Mouse (Mus musculus) CH12.LX (cell line): ENCODE results near the gene Npas1. TPM values are rescaled to one million over a fixed set of nuclear protein-coding genes. Genes with fewer than 3 reads are reported as not detected.

Source experiments
- DNase-seq: peaks from one replicate; pipeline ENCODE4 v3.0.0-alpha.2; 2013; ENCODE audit errors: extremely low read depth
- H3K27ac ChIP-seq: 2 replicates; pipeline ENCODE4 v1.5.1; 2012; ENCODE audit warnings: low read depth, mild to moderate bottlenecking, control low read depth, moderate library complexity; ENCODE audit not compliant: insufficient read depth
- H3K27me3 ChIP-seq: replicated peaks from 2 replicates; pipeline ENCODE3; 2012; ENCODE audit warnings: inconsistent platforms
- H3K36me3 ChIP-seq, 2 experiments: replicated peaks in 1 of 2; 2 replicates each; pipeline versions ENCODE3 to v1.6.1; 2012; ENCODE audit warnings: inconsistent platforms in 1 of 2, low read length in 1 of 2, mild to moderate bottlenecking in 1 of 2, mixed read lengths in 1 of 2, moderate library complexity in 1 of 2; ENCODE audit not compliant: control insufficient read depth in 1 of 2, insufficient read depth in 1 of 2
- H3K4me1 ChIP-seq, 2 experiments: 2 replicates each; pipeline ENCODE4 v1.6.1; 2012; ENCODE audit warnings: inconsistent platforms in 1 of 2, moderate library complexity in 1 of 2; ENCODE audit not compliant: insufficient read depth in 2 of 2, control insufficient read depth in 1 of 2
- H3K4me2 ChIP-seq: 2 replicates; pipeline ENCODE4 v1.6.1; 2012; ENCODE audit warnings: low read depth, mild to moderate bottlenecking, control low read depth; ENCODE audit not compliant: poor library complexity, insufficient read depth, severe bottlenecking
- H3K4me3 ChIP-seq, 3 experiments: fragments of 150-350 bp in 1 of 3; sonication (generic) in 1 of 3; replicated peaks in 1 of 3; 2 replicates each; pipeline versions ENCODE3 to v1.5.1; 2011 to 2012; ENCODE audit warnings: low read depth in 2 of 3, low read length in 2 of 3, mild to moderate bottlenecking in 2 of 3, moderate library complexity in 2 of 3, control low read depth in 1 of 3, improper control_type of control experiment in 1 of 3, inconsistent platforms in 1 of 3, mixed read lengths in 1 of 3; ENCODE audit not compliant: poor library complexity in 1 of 3
- H3K79me2 ChIP-seq: replicated peaks from 2 replicates; pipeline ENCODE4 v1.6.1; 2012; ENCODE audit warnings: mild to moderate bottlenecking, moderate library complexity; ENCODE audit not compliant: control insufficient read depth, poor library complexity, insufficient read depth, severe bottlenecking; ENCODE audit errors: extremely low read depth
- H3K9ac ChIP-seq: 2 replicates; pipeline ENCODE4 v1.6.1; 2012; ENCODE audit warnings: low read depth, mild to moderate bottlenecking, control low read depth, moderate library complexity; ENCODE audit not compliant: insufficient read depth
- H3K9me3 ChIP-seq: replicated peaks from 2 replicates; pipeline ENCODE3; 2012; ENCODE audit warnings: low read length, inconsistent platforms, mixed read lengths
- CTCF ChIP-seq, 2 experiments: IDR thresholded peaks in 1 of 2; conservative IDR thresholded peaks in 1 of 2; 2 replicates each; pipeline ENCODE4 v1.5.1; 2011 to 2012; ENCODE audit warnings: low read depth in 2 of 2, low read length in 2 of 2, improper control_type of control experiment in 1 of 2, inconsistent platforms in 1 of 2, mild to moderate bottlenecking in 1 of 2, moderate library complexity in 1 of 2
- ELF1 ChIP-seq: IDR thresholded peaks from 2 replicates; pipeline ENCODE4 v1.6.1; 2014; ENCODE audit warnings: low read depth, mild to moderate bottlenecking, inconsistent platforms, low read length, improper control_type of control experiment
- GABPA ChIP-seq: IDR thresholded peaks from 2 replicates; pipeline ENCODE4 v1.6.1; 2012; ENCODE audit warnings: low read depth, low read length, improper control_type of control experiment, inconsistent platforms; ENCODE audit not compliant: insufficient replicate concordance
- HCFC1 ChIP-seq: IDR thresholded peaks from 2 replicates; pipeline ENCODE4 v1.6.1; 2012; ENCODE audit warnings: low read depth, mild to moderate bottlenecking, inconsistent platforms, low read length, improper control_type of control experiment
- JUN ChIP-seq: IDR thresholded peaks from 2 replicates; pipeline ENCODE4 v1.6.1; 2011; ENCODE audit warnings: low read depth, mild to moderate bottlenecking, low read length, improper control_type of control experiment, moderate library complexity; ENCODE audit not compliant: insufficient read depth
- JUND ChIP-seq: conservative IDR thresholded peaks from 2 replicates; pipeline ENCODE4 v1.6.1; 2011; ENCODE audit warnings: low read depth, low read length, improper control_type of control experiment
- MAFK ChIP-seq: IDR thresholded peaks from 2 replicates; pipeline ENCODE4 v1.6.1; 2011; ENCODE audit warnings: low read length, improper control_type of control experiment; ENCODE audit not compliant: insufficient replicate concordance
- MAX ChIP-seq: IDR thresholded peaks from 2 replicates; pipeline ENCODE4 v1.6.1; 2011; ENCODE audit warnings: low read length, improper control_type of control experiment
- MAZ ChIP-seq: IDR thresholded peaks from 2 replicates; pipeline ENCODE4 v1.6.1; 2012; ENCODE audit warnings: low read depth, mild to moderate bottlenecking, inconsistent platforms, low read length, improper control_type of control experiment, moderate library complexity
- MEF2A ChIP-seq: IDR thresholded peaks from 2 replicates; pipeline ENCODE4 v1.6.1; 2014; ENCODE audit warnings: low read depth, mild to moderate bottlenecking, inconsistent platforms, low read length, improper control_type of control experiment, borderline replicate concordance
- MXI1 ChIP-seq: IDR thresholded peaks from 2 replicates; pipeline ENCODE4 v1.6.1; 2011; ENCODE audit warnings: mild to moderate bottlenecking, low read depth, low read length, improper control_type of control experiment
- MYC ChIP-seq: IDR thresholded peaks from 2 replicates; pipeline ENCODE4 v1.6.1; 2011; ENCODE audit warnings: low read depth, mild to moderate bottlenecking, improper control_type of control experiment, low read length
- NRF1 ChIP-seq: IDR thresholded peaks from 2 replicates; pipeline ENCODE4 v1.6.1; 2014; ENCODE audit warnings: low read depth, mild to moderate bottlenecking, inconsistent platforms, low read length, improper control_type of control experiment, moderate library complexity
- PAX5 ChIP-seq: IDR thresholded peaks from 2 replicates; pipeline ENCODE4 v1.6.1; 2012; ENCODE audit warnings: low read length, inconsistent platforms, mixed read lengths
- POLR2A ChIP-seq: IDR thresholded peaks from 2 replicates; pipeline ENCODE4 v1.6.1; 2011; ENCODE audit warnings: low read depth, mild to moderate bottlenecking, improper control_type of control experiment, low read length
- RAD21 ChIP-seq: IDR thresholded peaks from 2 replicates; pipeline ENCODE4 v1.6.1; 2011; ENCODE audit warnings: low read depth, mild to moderate bottlenecking, low read length, improper control_type of control experiment, moderate library complexity
- RCOR1 ChIP-seq: conservative IDR thresholded peaks from 2 replicates; pipeline ENCODE4 v1.6.1; 2012; ENCODE audit warnings: low read depth, mild to moderate bottlenecking, inconsistent platforms, low read length, improper control_type of control experiment
- SIN3A ChIP-seq: IDR thresholded peaks from 2 replicates; pipeline ENCODE4 v1.6.1; 2012; ENCODE audit warnings: low read length, improper control_type of control experiment, inconsistent platforms
- SMC3 ChIP-seq: IDR thresholded peaks from 2 replicates; pipeline ENCODE4 v1.6.1; 2011; ENCODE audit warnings: low read depth, low read length, improper control_type of control experiment
- TBP ChIP-seq: conservative IDR thresholded peaks from 2 replicates; pipeline ENCODE4 v1.6.1; 2011; ENCODE audit warnings: low read depth, low read length, improper control_type of control experiment
- TCF12 ChIP-seq: IDR thresholded peaks from 2 replicates; pipeline ENCODE4 v1.6.1; 2014; ENCODE audit warnings: low read depth, mild to moderate bottlenecking, inconsistent platforms, low read length, improper control_type of control experiment
- USF1 ChIP-seq: IDR thresholded peaks from 2 replicates; pipeline ENCODE4 v1.6.1; 2014; ENCODE audit warnings: low read depth, mild to moderate bottlenecking, inconsistent platforms, low read length, improper control_type of control experiment
- dilution Hi-C: fragments of 300-500 bp; cut with MboI; formaldehyde crosslinking; loops from 2 replicates; pipeline ENCODE4 v1.14.3; 2020; ENCODE audit warnings: low sequenced_read_pairs; ENCODE audit not compliant: extremely low pct_unique_long_range_greater_than_20kb, extremely low pct_ligation_motif_present
- in situ Hi-C: fragments of 300-500 bp; cut with MboI; formaldehyde crosslinking; loops from 3 replicates; pipeline ENCODE4 v1.14.3; 2019; ENCODE audit warnings: low sequenced_read_pairs, low pct_ligation_motif_present, low pct_unique_long_range_greater_than_20kb, mixed read lengths
- polyA plus RNA-seq: library from polyadenylated mRNA; unstranded; fragments of >175 nt; gene quantifications from 2 replicates; pipeline ENCODE4 v1.2.1, GENCODE M21; 2012; ENCODE audit warnings: low read depth; ENCODE audit not compliant: insufficient read length
- total RNA-seq, 2 experiments: library from RNA; depleted of rRNA; stranded (reverse); fragments of 300-350 nt in 1 of 2; fragments of >200 nt in 1 of 2; gene quantifications; 2 replicates each; pipeline ENCODE4 v1.2.3; 2012 to 2014

Gene Npas1
- total and polyA plus RNA-seq, 3 experiments = 0.08 to 0.56 TPM; not detected in 1

GRCm38 (mm10) chr7:16471549-16471948 lies 6.0 kb downstream of the Npas1 start:
- in situ Hi-C loops (no loop called here), dilution Hi-C loops (no loop called here)
- Histone ChIP-seq H3K79me2 (no peaks in the 10 kb centered on the region), H3K4me1 (no peaks in the 10 kb centered on the region), H3K27me3 (peaks cover 2% of the 10 kb centered on the region), H3K9me3 (peaks cover 7% of the 10 kb centered on the region), H3K9ac (no peak overlapping the region), H3K36me3 (no peaks in the 10 kb centered on the region), H3K4me3 (no peak overlapping the region), H3K27ac (no peak overlapping the region), H3K4me2 (no peak overlapping the region)
- no peak for TF ChIP-seq GABPA
- TF ChIP-seq SMC3 = peak; percentile 43
- TF ChIP-seq TBP = peak; percentile 77; the same call in 1 of the 2 replicates
- no peak for TF ChIP-seq ELF1
- TF ChIP-seq SIN3A = no peak
- TF ChIP-seq MYC = peak; percentile 65; the same call in 1 of the 2 replicates
- no peak for TF ChIP-seq PAX5
- TF ChIP-seq RAD21 = peak; percentile 40
- TF ChIP-seq CTCF (conservative IDR thresholded peaks at IDR 0.05 in 1 of 2, IDR thresholded peaks at IDR 0.05 in 1 of 2; ENCODE audit: low read depth in 2 of 2, low read length in 2 of 2) = peak in 1 of 2 experiments; percentile 69; a peak in 3 of 4 replicates
- 0 out of 2 replicates have a peak, but pooled peaks have one; percentile 13 for TF ChIP-seq HCFC1
- no peak for TF ChIP-seq MXI1
- peak; percentile 33 for DNase-seq

- Histone ChIP-seq H3K79me2 (no peaks in the 10 kb centered on the region), H3K36me3 (no peaks in the 10 kb centered on the region), H3K27ac (no peak overlapping the region), H3K4me3 (no peak overlapping the region), H3K27me3 (peaks cover 5% of the 10 kb centered on the region), H3K4me2 (no peak overlapping the region), H3K4me1 (peaks cover 0 to under 1% of the 10 kb centered on the region in 2 experiments; a peak in 2 of 4 replicates), H3K9ac (no peak overlapping the region), H3K9me3 (no peaks in the 10 kb centered on the region)
- no peak for DNase-seq
- dilution Hi-C loops (no loop called here), in situ Hi-C loops (loop anchor here (5.0 kb wide), 1 partner anchor 71 kb away; no protein-coding TSS in a partner anchor)
- TF ChIP-seq MEF2A = no peak
- no peak for TF ChIP-seq MAZ
- TF ChIP-seq SMC3 = no peak
- TF ChIP-seq TCF12 = no peak
- no peak for TF ChIP-seq MXI1
- TF ChIP-seq MYC = no peak
- TF ChIP-seq JUN = no peak
- TF ChIP-seq HCFC1 = no peak
- no peak for TF ChIP-seq MAX
- TF ChIP-seq POLR2A = no peak
- no peak for TF ChIP-seq MAFK
- TF ChIP-seq TBP = no peak
- TF ChIP-seq RCOR1 = no peak
- no peak for TF ChIP-seq NRF1
- no peak for TF ChIP-seq USF1
- no peak for TF ChIP-seq GABPA
- no peak for TF ChIP-seq ELF1
- TF ChIP-seq JUND = no peak
Measured at GRCm38 (mm10) chr7:16468115-16468514, 9.4 kb downstream of the Npas1 start.
